In genomic region chr12:9919007-9919406, GRCm38 (mm10) we compare ENCODE assay signal across 20 mouse cellular contexts.
"Had no signal": no experiment of that assay in that cellular context is flagged by ENCODE, and none has a peak within 500 bp of the region (broad histone marks: within the 10 kb centered on the region; RNA-seq: fewer than 3 reads in every experiment).

No protein-coding gene starts in this region.

- H3K36me3 ChIP-seq: limb, embryonic 12.5 days; limb, embryonic 15.5 days; midbrain, embryonic 12.5 days; midbrain, embryonic 15.5 days; neural tube, embryonic 12.5 days; neural tube, embryonic 15.5 days had no signal

- DNase-seq: kidney, postnatal 14 days; kidney, postnatal 4 days; liver, postnatal 0 days; lung, embryonic 14.5 days; right cerebral cortex, adult 18-20 months; right cerebral cortex, postnatal 14 days; right cerebral cortex, postnatal 4 days; thymus, adult 18-20 months; thymus, postnatal 36 days had no signal

- H3K4me1 ChIP-seq: limb, embryonic 12.5 days; limb, embryonic 15.5 days; midbrain, embryonic 12.5 days; midbrain, embryonic 15.5 days; neural tube, embryonic 12.5 days; neural tube, embryonic 15.5 days had no signal

- H3K4me2 ChIP-seq: limb, embryonic 12.5 days; limb, embryonic 15.5 days; liver, embryonic 11.5 days; lung, embryonic 14.5 days; midbrain, embryonic 12.5 days; midbrain, embryonic 15.5 days; neural tube, embryonic 12.5 days; neural tube, embryonic 15.5 days had no signal

- H3K9ac ChIP-seq: limb, embryonic 12.5 days; limb, embryonic 15.5 days; liver, embryonic 14.5 days; liver, postnatal 0 days; lung, embryonic 14.5 days; midbrain, embryonic 12.5 days; midbrain, embryonic 15.5 days; neural tube, embryonic 12.5 days; neural tube, embryonic 15.5 days had no signal

- H3K27me3 ChIP-seq: limb, embryonic 15.5 days; midbrain, embryonic 12.5 days; midbrain, embryonic 15.5 days; neural tube, embryonic 12.5 days; neural tube, embryonic 15.5 days had no signal

- H3K9me3 ChIP-seq: limb, embryonic 15.5 days; midbrain, embryonic 12.5 days; midbrain, embryonic 15.5 days; neural tube, embryonic 12.5 days; neural tube, embryonic 15.5 days had no signal

- ATAC-seq: liver, postnatal 0 days; lung, postnatal 0 days; midbrain, embryonic 15.5 days had no signal

- H3K27ac ChIP-seq: limb, embryonic 12.5 days; limb, embryonic 15.5 days; liver, embryonic 14.5 days; macrophage; midbrain, embryonic 12.5 days; midbrain, embryonic 15.5 days; neural tube, embryonic 12.5 days; neural tube, embryonic 15.5 days; stomach, postnatal 0 days had no signal

- H3K4me3 ChIP-seq: limb, embryonic 12.5 days; limb, embryonic 15.5 days; midbrain, embryonic 12.5 days; midbrain, embryonic 15.5 days; neural tube, embryonic 12.5 days; neural tube, embryonic 15.5 days had no signal
